Mouse (Mus musculus) thymus, adult 2 months (tissue): Measurements from ENCODE around the gene Psmd9.

Experiments
- CTCF ChIP-seq: fragments of 200-500 bp; IDR thresholded peaks from 2 replicates; pipeline ENCODE4 v1.5.1; 2012; ENCODE audit warnings: mild to moderate bottlenecking, control low read depth, low read length, moderate library complexity, borderline replicate concordance; ENCODE audit not compliant: control insufficient read depth, poor library complexity, insufficient read depth; ENCODE audit errors: extremely low read depth
- POLR2A ChIP-seq: fragments of 200-500 bp; IDR thresholded peaks from 2 replicates; pipeline ENCODE4 v1.6.1; 2012; ENCODE audit warnings: mild to moderate bottlenecking, low read length, control low read depth, moderate library complexity; ENCODE audit not compliant: control insufficient read depth, poor library complexity, insufficient read depth; ENCODE audit errors: extremely low read depth

DNA sequence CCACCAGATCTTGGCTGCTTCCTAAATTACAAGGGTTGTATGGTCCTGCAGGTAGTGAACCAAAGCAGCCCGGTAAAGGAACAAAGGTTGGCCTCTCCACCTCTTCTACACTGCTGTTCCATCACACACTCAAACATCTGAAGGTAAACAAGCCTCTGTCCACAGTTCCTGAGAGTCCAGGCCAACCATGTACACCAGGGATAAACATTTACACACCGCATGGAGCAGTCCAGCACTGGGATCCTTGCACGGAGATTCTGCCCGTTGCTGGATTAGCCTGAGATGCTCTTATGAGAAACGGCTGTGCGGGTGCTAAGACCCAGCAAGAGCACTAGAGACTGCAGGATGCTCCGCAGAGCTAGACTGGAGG lies 32.3 kb downstream of the Psmd9 start:
- TF ChIP-seq POLR2A (no peak), CTCF (no peak)
